Mouse (Mus musculus): Measurements from ENCODE around the gene Rmnd5b. TPM values are rescaled to one million over a fixed set of nuclear protein-coding genes. Genes with fewer than 3 reads are reported as not detected.
"Not testable (repeated sequence)": the region's sequence is repeated elsewhere in the genome, so short reads cannot be mapped to it uniquely, and the experiment has no call there.

Rmnd5b gene
- polyA plus RNA-seq, 1 experiment from 2014 or later, result 53.8 TPM

- no peak for ATAC-seq
- Histone ChIP-seq H3K4me1 (peaks cover 23% of the 10 kb centered on the region), H3K27ac (no peak overlapping the region), H3K4me3 (no peak overlapping the region), H3K27me3 (0 out of 2 replicates have a peak, but pooled peaks cover 5% of the 10 kb centered on the region), H3K9ac (no peak overlapping the region), H3K36me3 (ENCODE audit: poor library complexity, severe bottlenecking) (peaks cover 14% of the 10 kb centered on the region), H3K9me3 (replicated peaks) (no peaks in the 10 kb centered on the region), H3K4me2 (no peak overlapping the region)
- 4% methylated on average over 4 of the region's 4 CpGs for WGBS
These were observed 18.0 kb downstream of the Rmnd5b start for GRCm38 (mm10) chr11:51617693-51618092.

GRCm38 (mm10) chr11:51616113-51616512, 19.6 kb downstream of the Rmnd5b start:
- Histone ChIP-seq H3K4me1 (peaks cover 21% of the 10 kb centered on the region), H3K9ac (peak overlapping the region; percentile 54), H3K4me2 (peak overlapping the region; percentile 60)
- ATAC-seq; H3K4me3 ChIP-seq; H3K27ac ChIP-seq; H3K9me3 ChIP-seq (replicated peaks); H3K36me3 ChIP-seq (ENCODE audit: poor library complexity, severe bottlenecking); H3K27me3 ChIP-seq: not testable (repeated sequence)
- WGBS, result 89% methylated on average over 7 of the region's 7 CpGs

GRCm38 (mm10) chr11:51615601-51616000, 20.1 kb downstream of the Rmnd5b start:
- H3K27ac ChIP-seq, result no peak overlapping the region
- H3K4me2 ChIP-seq, result peak overlapping the region; percentile 60
- no peaks in the 10 kb centered on the region for H3K36me3 ChIP-seq (ENCODE audit: poor library complexity, severe bottlenecking)
- peak overlapping the region; percentile 27 for H3K4me3 ChIP-seq
- H3K9ac ChIP-seq, result peak overlapping the region; percentile 54
- no peaks in the 10 kb centered on the region for H3K9me3 ChIP-seq (replicated peaks)
- no peak for ATAC-seq
- peaks cover 16% of the 10 kb centered on the region for H3K4me1 ChIP-seq
- H3K27me3 ChIP-seq, result 0 out of 2 replicates have a peak, but pooled peaks cover 5% of the 10 kb centered on the region
- WGBS, result 5% methylated on average over 14 of the region's 14 CpGs

GRCm38 (mm10) chr11:51615129-51615528, 20.6 kb downstream of the Rmnd5b start:
- 62% methylated on average over 7 of the region's 7 CpGs for WGBS
- Histone ChIP-seq H3K36me3 (ENCODE audit: poor library complexity, severe bottlenecking) (no peaks in the 10 kb centered on the region), H3K27ac (no peak overlapping the region), H3K27me3 (0 out of 2 replicates have a peak, but pooled peaks cover 5% of the 10 kb centered on the region), H3K4me2 (peak overlapping the region; percentile 60), H3K4me1 (peaks cover 12% of the 10 kb centered on the region), H3K9ac (peak overlapping the region; percentile 54), H3K4me3 (peak overlapping the region; percentile 27), H3K9me3 (replicated peaks) (no peaks in the 10 kb centered on the region)
- no peak for ATAC-seq

GRCm38 (mm10) chr11:51614256-51614655, 21.4 kb downstream of the Rmnd5b start:
- no peak overlapping the region for H3K4me2 ChIP-seq
- WGBS, result 88% methylated on average over 8 of the region's 8 CpGs
- no peak for ATAC-seq

GRCm38 (mm10) chr11:51609940-51610339, 25.8 kb downstream of the Rmnd5b start:
- not testable (repeated sequence) for H3K36me3 ChIP-seq (ENCODE audit: poor library complexity, severe bottlenecking); H3K27ac ChIP-seq
- WGBS, result 88% methylated on average over 5 of the region's 5 CpGs

More at GRCm38 (mm10) chr11:51614256-51614655, 21.4 kb downstream of the Rmnd5b start:
- H3K27ac ChIP-seq, result no peak overlapping the region
- H3K4me3 ChIP-seq, result no peak overlapping the region
- 0 out of 2 replicates have a peak, but pooled peaks cover 5% of the 10 kb centered on the region for H3K27me3 ChIP-seq
- no peaks in the 10 kb centered on the region for H3K9me3 ChIP-seq (replicated peaks)
- H3K36me3 ChIP-seq (ENCODE audit: poor library complexity, severe bottlenecking), result no peaks in the 10 kb centered on the region
- H3K9ac ChIP-seq, result no peak overlapping the region
- H3K4me1 ChIP-seq, result peaks cover 10% of the 10 kb centered on the region

GRCm38 (mm10) chr11:51609266-51609909, 26.3 kb downstream of the Rmnd5b start:
- Histone ChIP-seq H3K36me3 (ENCODE audit: poor library complexity, severe bottlenecking) (peaks cover 11% of the 10 kb centered on the region), H3K4me2 (no peak overlapping the region), H3K9ac (no peak overlapping the region), H3K9me3 (replicated peaks) (no peaks in the 10 kb centered on the region), H3K27me3 (0 out of 2 replicates have a peak, but pooled peaks cover under 1% of the 10 kb centered on the region), H3K4me1 (peaks cover 15% of the 10 kb centered on the region), H3K27ac (no peak overlapping the region), H3K4me3 (no peak overlapping the region)
- 80% methylated on average over 3 of the region's 3 CpGs for WGBS
- no peak for ATAC-seq

More at GRCm38 (mm10) chr11:51609940-51610339, 25.8 kb downstream of the Rmnd5b start:
- H3K4me3 ChIP-seq; H3K9ac ChIP-seq; H3K9me3 ChIP-seq (replicated peaks); H3K4me2 ChIP-seq; ATAC-seq; H3K27me3 ChIP-seq; H3K4me1 ChIP-seq: not testable (repeated sequence)

GRCm38 (mm10) chr11:51607096-51607738, 28.5 kb downstream of the Rmnd5b start:
- ATAC-seq, result peak; percentile 59; the same call in 1 of the 2 replicates
- Histone ChIP-seq H3K4me2 (peak overlapping the region; percentile 90), H3K4me3 (peak overlapping the region; percentile 94), H3K9ac (peak overlapping the region; percentile 100), H3K9me3 (replicated peaks) (no peaks in the 10 kb centered on the region), H3K4me1 (peaks cover 36% of the 10 kb centered on the region), H3K36me3 (ENCODE audit: poor library complexity, severe bottlenecking) (peaks cover 33% of the 10 kb centered on the region), H3K27ac (peak overlapping the region; percentile 92), H3K27me3 (no peaks in the 10 kb centered on the region)
- WGBS, result 12% methylated on average over 15 of the region's 15 CpGs

GRCm38 (mm10) chr11:51606447-51607095, 29.1 kb downstream of the Rmnd5b start, which contains the start of gene Hnrnpab:
Hnrnpab (minus strand) TSS chr11:51606847.
- under 1% methylated on average over 79 of the region's 91 CpGs for WGBS
- H3K27me3 ChIP-seq, result no peaks in the 10 kb centered on the region

GRCm38 (mm10) chr11:51605602-51606446, 29.9 kb downstream of the Rmnd5b start:
- H3K27me3 ChIP-seq, result no peaks in the 10 kb centered on the region
- peak overlapping the region; percentile 100 for H3K9ac ChIP-seq
- peak overlapping the region; percentile 96 for H3K27ac ChIP-seq
- H3K36me3 ChIP-seq (ENCODE audit: poor library complexity, severe bottlenecking), result peaks cover 47% of the 10 kb centered on the region
- H3K4me3 ChIP-seq, result peak overlapping the region; percentile 94
- H3K4me2 ChIP-seq, result peak overlapping the region; percentile 90
- peaks cover 50% of the 10 kb centered on the region for H3K4me1 ChIP-seq
- under 1% methylated on average over 76 of the region's 81 CpGs for WGBS
- ATAC-seq, result peak; percentile 73
- H3K9me3 ChIP-seq (replicated peaks), result no peaks in the 10 kb centered on the region

More at GRCm38 (mm10) chr11:51606447-51607095, 29.1 kb downstream of the Rmnd5b start, which contains the start of gene Hnrnpab:
- H3K36me3 ChIP-seq (ENCODE audit: poor library complexity, severe bottlenecking), result peaks cover 40% of the 10 kb centered on the region
- peak within 1 kb of the TSS; percentile 90 for H3K4me2 ChIP-seq
- H3K27ac ChIP-seq, result peak within 1 kb of the TSS; percentile 96
- peak; percentile 95 for ATAC-seq
- peaks cover 43% of the 10 kb centered on the region for H3K4me1 ChIP-seq
- peak within 1 kb of the TSS; percentile 100 for H3K9ac ChIP-seq
- no peaks in the 10 kb centered on the region for H3K9me3 ChIP-seq (replicated peaks)
- H3K4me3 ChIP-seq, result peak within 1 kb of the TSS; percentile 94

GRCm38 (mm10) chr11:51602253-51602652, 33.4 kb downstream of the Rmnd5b start:
- H3K4me3 ChIP-seq, result 0 out of 2 replicates have a peak overlapping the region, but pooled peaks have one; percentile 3
- no peak overlapping the region for H3K9ac ChIP-seq
- H3K4me1 ChIP-seq, result peaks cover 52% of the 10 kb centered on the region
- H3K9me3 ChIP-seq (replicated peaks), result no peaks in the 10 kb centered on the region
- ATAC-seq, result no peak
- peak overlapping the region; percentile 29 for H3K4me2 ChIP-seq
- WGBS, result 92% methylated on average over 3 of the region's 3 CpGs
- no peaks in the 10 kb centered on the region for H3K27me3 ChIP-seq
- 0 out of 2 replicates have a peak overlapping the region, but pooled peaks have one; percentile 10 for H3K27ac ChIP-seq
- H3K36me3 ChIP-seq (ENCODE audit: poor library complexity, severe bottlenecking), result peaks cover 83% of the 10 kb centered on the region
